Mouse (Mus musculus): ENCODE measurements around the gene Gm11111.

Gm11111 gene

DNA sequence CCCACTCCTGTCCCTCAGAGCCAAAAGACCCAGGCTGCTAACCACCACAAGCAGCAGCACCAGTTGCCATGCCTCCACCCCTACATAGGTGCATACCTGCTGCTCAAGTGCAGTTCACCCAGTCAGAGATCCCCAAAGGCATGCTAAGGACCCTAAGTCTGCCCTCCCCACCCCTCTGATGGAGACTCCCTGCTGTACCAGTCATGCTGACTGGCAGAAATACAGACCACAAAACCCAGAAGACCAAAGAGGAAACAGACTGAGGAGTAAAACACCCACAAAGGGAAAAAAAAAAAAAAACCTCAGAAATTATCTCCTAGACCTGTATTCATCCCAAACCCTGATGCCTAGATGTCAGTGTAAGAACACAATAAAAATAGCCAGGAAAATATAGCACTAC, 33.4 kb downstream of the Gm11111 start:
- DNase-seq, result no peak

Measured in heart, adult 11 months (tissue).